Mouse (Mus musculus): ENCODE measurements around the gene Brdt. TPM values are rescaled to one million over a fixed set of nuclear protein-coding genes. Genes with fewer than 3 reads are reported as not detected.

Gene Brdt
- polyA plus RNA-seq, 2 experiments: 0.11 to 0.16 TPM

- no peak overlapping the region; the same call in 1 of the 2 replicates for H3K9ac ChIP-seq (replicated peaks)
- TF ChIP-seq CTCF (IDR thresholded peaks at IDR 0.05; ENCODE audit: low read depth) (peak; percentile 74), EP300 (IDR thresholded peaks at IDR 0.05; ENCODE audit: low read depth) (no peak)
- peak overlapping the region; percentile 26 to 82; a peak in 3 of 4 replicates for H3K4me3 ChIP-seq (ENCODE audit: insufficient read depth in 1 of 2, low read depth in 2 of 2, low read length in 2 of 2)
- DNase-seq (ENCODE audit: low read depth in 3 of 3, low spot score in 3 of 3) (peak; percentile 47 to 62 (median 50)), ATAC-seq (ENCODE audit: insufficient read depth) (no peak)
- no peak overlapping the region for H3K27ac ChIP-seq
- H3K4me1 ChIP-seq (replicated peaks; ENCODE audit: control insufficient read depth in 2 of 2, insufficient read depth in 2 of 2, low read length in 1 of 2): peaks cover 0 to 5% of the 10 kb centered on the region in 2 experiments; a peak in 2 of 4 replicates
- no peaks in the 10 kb centered on the region for H3K9me3 ChIP-seq (ENCODE audit: control insufficient read depth, low read length)
- 17% methylated on average over 6 of the region's 6 CpGs for WGBS (ENCODE audit: insufficient replicate concordance)
- 0 out of 2 replicates have a peak, but pooled peaks cover 3% of the 10 kb centered on the region for H3K27me3 ChIP-seq (ENCODE audit: control insufficient read depth, insufficient read depth, low read length)
- H3K36me3 ChIP-seq (replicated peaks; ENCODE audit: control insufficient read depth, insufficient read depth, low read depth): no peaks in the 10 kb centered on the region
- peak overlapping the region; percentile 97 for H3K4me2 ChIP-seq (ENCODE audit: low read depth)
Measured at GRCm38 (mm10) chr5:107287254-107287907, 43.6 kb upstream of the Brdt start.

DNA sequence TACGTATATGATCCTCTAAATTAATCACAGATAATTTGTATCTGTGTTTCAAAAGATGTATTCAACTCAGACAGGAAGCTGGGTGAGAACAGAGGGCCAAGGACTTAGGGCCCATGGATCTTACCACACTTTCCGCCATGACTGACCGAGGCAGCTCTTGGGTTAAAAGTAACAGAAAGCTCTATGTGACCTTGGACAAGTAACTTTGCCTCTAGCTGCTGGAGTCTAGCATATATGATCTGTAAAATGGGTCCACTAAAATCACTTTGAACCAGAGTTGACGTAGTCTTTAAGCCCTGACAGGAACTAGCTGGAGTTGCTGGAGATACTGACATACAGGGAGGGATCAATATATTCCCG, 43.1 kb upstream of the Brdt start:
- WGBS (ENCODE audit: insufficient replicate concordance): 26% methylated on average over 5 of the region's 5 CpGs
- Histone ChIP-seq H3K4me2 (ENCODE audit: low read depth) (peak overlapping the region; percentile 97), H3K27me3 (ENCODE audit: control insufficient read depth, insufficient read depth, low read length) (0 out of 2 replicates have a peak, but pooled peaks cover 3% of the 10 kb centered on the region), H3K4me3 (ENCODE audit: insufficient read depth in 1 of 2, low read depth in 2 of 2, low read length in 2 of 2) (peak overlapping the region; percentile 63 to 82), H3K9ac (replicated peaks) (no peak overlapping the region; the same call in 1 of the 2 replicates), H3K36me3 (replicated peaks; ENCODE audit: control insufficient read depth, insufficient read depth, low read depth) (no peaks in the 10 kb centered on the region), H3K9me3 (ENCODE audit: control insufficient read depth, low read length) (no peaks in the 10 kb centered on the region), H3K27ac (no peak overlapping the region), H3K4me1 (replicated peaks; ENCODE audit: control insufficient read depth in 2 of 2, insufficient read depth in 2 of 2, low read length in 1 of 2) (peaks cover 0 to 3% of the 10 kb centered on the region in 2 experiments; a peak in 2 of 4 replicates)
- TF ChIP-seq EP300 (IDR thresholded peaks at IDR 0.05; ENCODE audit: low read depth) (no peak), CTCF (IDR thresholded peaks at IDR 0.05; ENCODE audit: low read depth) (no peak)
- DNase-seq (ENCODE audit: low read depth in 3 of 3, low spot score in 3 of 3) (no peak), ATAC-seq (ENCODE audit: insufficient read depth) (no peak)

DNA sequence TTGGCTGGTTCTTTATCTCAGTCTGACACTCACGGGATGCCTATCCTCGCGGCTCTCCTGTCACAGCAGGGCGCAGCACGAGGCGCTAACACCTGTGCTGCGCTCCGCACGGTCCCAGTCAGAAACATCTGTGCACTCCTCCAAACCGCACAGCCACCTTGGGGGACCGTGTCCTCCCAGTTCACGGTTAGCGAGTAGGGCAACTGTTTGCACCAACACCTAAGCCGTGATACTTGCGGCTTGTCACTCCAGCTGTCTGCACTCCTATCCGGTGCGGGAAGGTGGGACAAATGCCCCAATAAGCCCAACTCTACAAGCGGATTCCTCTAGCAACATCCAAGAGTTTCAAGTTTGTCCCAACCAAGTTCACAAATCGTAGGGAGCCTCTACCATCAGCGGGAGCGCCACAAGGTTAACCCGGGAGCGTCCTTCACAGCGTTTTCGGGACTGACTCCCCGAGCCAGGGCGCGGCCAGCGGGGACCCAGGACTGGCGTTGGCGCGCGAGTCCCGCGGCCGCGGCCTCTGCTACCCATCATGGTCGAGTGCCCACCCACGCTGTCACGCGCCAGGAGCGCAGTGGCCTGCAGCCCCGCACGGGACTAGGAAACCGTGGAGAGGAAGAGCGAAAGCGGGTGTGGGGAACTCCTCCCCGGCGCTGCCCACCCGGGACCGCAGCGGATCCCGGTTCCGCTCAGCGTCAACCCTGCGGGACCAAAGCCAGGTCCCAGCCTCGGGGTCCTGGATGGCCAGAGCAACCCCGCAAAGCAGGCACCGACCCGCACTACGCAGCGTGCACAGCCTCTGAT, 42.3 kb upstream of the Brdt start:
- peaks cover 0 to 3% of the 10 kb centered on the region in 2 experiments; a peak in 2 of 4 replicates for H3K4me1 ChIP-seq (replicated peaks; ENCODE audit: control insufficient read depth in 2 of 2, insufficient read depth in 2 of 2, low read length in 1 of 2)
- H3K4me3 ChIP-seq (ENCODE audit: insufficient read depth in 1 of 2, low read depth in 2 of 2, low read length in 2 of 2): peak overlapping the region; percentile 63 to 82
- WGBS (ENCODE audit: insufficient replicate concordance): 1% methylated on average over 62 of the region's 62 CpGs
- peak; percentile 32 to 52 (median 33) for DNase-seq (ENCODE audit: low read depth in 3 of 3, low spot score in 3 of 3)
- peak overlapping the region; percentile 19; the same call in 1 of the 2 replicates for H3K27ac ChIP-seq
- peak overlapping the region; percentile 97 for H3K4me2 ChIP-seq (ENCODE audit: low read depth)
- no peaks in the 10 kb centered on the region for H3K9me3 ChIP-seq (ENCODE audit: control insufficient read depth, low read length)
- H3K27me3 ChIP-seq (ENCODE audit: control insufficient read depth, insufficient read depth, low read length): 0 out of 2 replicates have a peak, but pooled peaks cover 3% of the 10 kb centered on the region
- TF ChIP-seq CTCF (IDR thresholded peaks at IDR 0.05; ENCODE audit: low read depth) (no peak), EP300 (IDR thresholded peaks at IDR 0.05; ENCODE audit: low read depth) (no peak)
- H3K9ac ChIP-seq (replicated peaks): peak overlapping the region; percentile 73
- peak; percentile 70 for ATAC-seq (ENCODE audit: insufficient read depth)
- no peaks in the 10 kb centered on the region for H3K36me3 ChIP-seq (replicated peaks; ENCODE audit: control insufficient read depth, insufficient read depth, low read depth)

- peak within 1 kb of the TSS; percentile 97 for H3K4me2 ChIP-seq (ENCODE audit: low read depth)
- peak within 1 kb of the TSS; percentile 19; the same call in 1 of the 2 replicates for H3K27ac ChIP-seq
- TF ChIP-seq CTCF (IDR thresholded peaks at IDR 0.05; ENCODE audit: low read depth) (peak; percentile 47), EP300 (IDR thresholded peaks at IDR 0.05; ENCODE audit: low read depth) (no peak)
- 0 out of 2 replicates have a peak, but pooled peaks cover 3% of the 10 kb centered on the region for H3K27me3 ChIP-seq (ENCODE audit: control insufficient read depth, insufficient read depth, low read length)
- peaks cover 0 to 3% of the 10 kb centered on the region in 2 experiments; a peak in 2 of 4 replicates for H3K4me1 ChIP-seq (replicated peaks; ENCODE audit: control insufficient read depth in 2 of 2, insufficient read depth in 2 of 2, low read length in 1 of 2)
- ATAC-seq (ENCODE audit: insufficient read depth) (peak; percentile 74), DNase-seq (ENCODE audit: low read depth in 3 of 3, low spot score in 3 of 3) (peak; percentile 28 to 45 (median 28))
- under 1% methylated on average over 54 of the region's 54 CpGs for WGBS (ENCODE audit: insufficient replicate concordance)
- peak within 1 kb of the TSS; percentile 73 for H3K9ac ChIP-seq (replicated peaks)
- peak within 1 kb of the TSS; percentile 63 to 82 for H3K4me3 ChIP-seq (ENCODE audit: insufficient read depth in 1 of 2, low read depth in 2 of 2, low read length in 2 of 2)
- H3K9me3 ChIP-seq (ENCODE audit: control insufficient read depth, low read length): no peaks in the 10 kb centered on the region
- no peaks in the 10 kb centered on the region for H3K36me3 ChIP-seq (replicated peaks; ENCODE audit: control insufficient read depth, insufficient read depth, low read depth)
Measured at GRCm38 (mm10) chr5:107289234-107289764, 41.7 kb upstream of the Brdt start, which contains the start of gene Tgfbr3. Tgfbr3 (minus strand) TSS chr5:107289629.
